Mouse (Mus musculus): Measurements from ENCODE around the gene Aqp3.

DNA sequence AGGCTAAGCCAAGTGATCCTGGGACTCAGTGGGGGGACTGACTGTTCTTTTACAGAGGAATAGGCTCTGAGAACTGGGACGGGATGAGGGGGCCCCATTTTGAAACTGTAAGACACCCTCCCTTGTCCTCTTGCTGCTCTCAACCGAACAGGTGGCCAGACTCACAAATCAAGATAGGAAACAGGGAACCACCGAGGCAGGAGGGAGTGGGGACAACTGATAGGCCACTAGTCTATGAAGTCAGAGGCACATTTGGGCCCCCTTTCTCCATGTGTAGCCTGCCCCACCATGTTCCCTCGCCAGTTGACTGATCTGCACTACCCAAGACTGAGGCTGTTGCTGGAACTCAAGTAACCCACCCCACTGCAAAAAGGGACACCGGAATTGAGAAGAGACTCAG, 1.2 kb downstream of the Aqp3 start:
- no peak for TF ChIP-seq CTCF (IDR thresholded peaks at IDR 0.05 in 2 of 3, conservative IDR thresholded peaks at IDR 0.05 in 1 of 3; ENCODE audit: control insufficient read depth in 1 of 3, insufficient read depth in 1 of 3, low read depth in 2 of 3, low read length in 3 of 3, poor library complexity in 1 of 3, severe bottlenecking in 1 of 3)
- TF ChIP-seq NELFE (IDR thresholded peaks at IDR 0.05; ENCODE audit: low read depth, low read length): no peak
- no peak for TF ChIP-seq POLR2A (IDR thresholded peaks at IDR 0.05; ENCODE audit: control insufficient read depth in 1 of 2, insufficient read depth in 1 of 2, low read depth in 1 of 2, low read length in 2 of 2, poor library complexity in 1 of 2)
- TF ChIP-seq MYC (IDR thresholded peaks at IDR 0.05; ENCODE audit: low read depth, low read length): no peak
- no peak for TF ChIP-seq MXI1 (IDR thresholded peaks at IDR 0.05; ENCODE audit: low read depth, low read length)
- no peak for TF ChIP-seq USF2 (IDR thresholded peaks at IDR 0.05; ENCODE audit: borderline replicate concordance in 1 of 2, insufficient read depth in 1 of 2, low read depth in 1 of 2, low read length in 2 of 2)
- TF ChIP-seq RCOR1 (IDR thresholded peaks at IDR 0.05; ENCODE audit: low read depth, low read length): no peak
- TF ChIP-seq E2F4 (IDR thresholded peaks at IDR 0.05; ENCODE audit: borderline replicate concordance, low read depth, low read length): no peak
- no peak for TF ChIP-seq GABPA (IDR thresholded peaks at IDR 0.05; ENCODE audit: low read depth, low read length)

All from MEL (cell line).